Mouse (Mus musculus) heart, embryonic 12.5 days (tissue): ENCODE results near the gene Tox4. TPM values are rescaled to one million over a fixed set of nuclear protein-coding genes. Genes with fewer than 3 reads are reported as not detected.

Source experiments
- ATAC-seq: fragments of 200-750 bp; cut with Nextera tagmentation; 2 replicates; pipeline ENCODE4 v1.8.0; 2017; ENCODE audit warnings: moderate TSS enrichment, moderate library complexity; ENCODE audit not compliant: insufficient number of reproducible peaks, low FRiP score
- H3K27ac ChIP-seq: fragments of 300-500 bp; sonication (generic); 2 replicates; pipeline ENCODE4 v1.5.1; 2016; ENCODE audit warnings: mild to moderate bottlenecking, moderate library complexity; ENCODE audit not compliant: poor library complexity, severe bottlenecking
- H3K27me3 ChIP-seq: fragments of 300-500 bp; sonication (generic); replicated peaks from 2 replicates; pipeline ENCODE4 v1.6.1; 2016; ENCODE audit warnings: mild to moderate bottlenecking, moderate library complexity
- H3K36me3 ChIP-seq: fragments of 300-500 bp; sonication (generic); 2 replicates; pipeline ENCODE4 v1.6.1; 2016; ENCODE audit warnings: mild to moderate bottlenecking, moderate library complexity
- H3K4me1 ChIP-seq: fragments of 300-500 bp; sonication (generic); replicated peaks from 2 replicates; pipeline ENCODE4 v1.6.1; 2016; ENCODE audit warnings: mild to moderate bottlenecking
- H3K4me2 ChIP-seq: fragments of 300-500 bp; sonication (generic); 2 replicates; pipeline ENCODE4 v1.6.1; 2016; ENCODE audit warnings: mild to moderate bottlenecking, moderate library complexity
- H3K4me3 ChIP-seq: fragments of 300-500 bp; sonication (generic); 2 replicates; pipeline ENCODE4 v1.5.1; 2016; ENCODE audit warnings: mild to moderate bottlenecking
- H3K9ac ChIP-seq: fragments of 300-500 bp; sonication (generic); 2 replicates; pipeline ENCODE4 v1.6.1; 2016; ENCODE audit warnings: mild to moderate bottlenecking, moderate library complexity
- H3K9me3 ChIP-seq: fragments of 300-500 bp; sonication (generic); replicated peaks from 2 replicates; pipeline ENCODE4 v1.6.1; 2016; ENCODE audit warnings: mild to moderate bottlenecking, moderate library complexity
- WGBS: fragments of 180-500 bp; shearing (Covaris S2); methylation state at CpG from one replicate; pipeline ENCODE4 v1.1.7; 2016; 5-methylcytosine and 5-hydroxymethylcytosine counted together
- polyA plus RNA-seq: library from polyadenylated mRNA; unstranded; fragments of >200 nt; fragmentation: Nextera tagmentation; extraction: Ambion mirVana; gene quantifications from 2 replicates; pipeline ENCODE4 v1.2.1, GENCODE M21; 2016

Tox4 gene
- polyA plus RNA-seq, 1 experiment from 2014 or later: 35.8 TPM

DNA sequence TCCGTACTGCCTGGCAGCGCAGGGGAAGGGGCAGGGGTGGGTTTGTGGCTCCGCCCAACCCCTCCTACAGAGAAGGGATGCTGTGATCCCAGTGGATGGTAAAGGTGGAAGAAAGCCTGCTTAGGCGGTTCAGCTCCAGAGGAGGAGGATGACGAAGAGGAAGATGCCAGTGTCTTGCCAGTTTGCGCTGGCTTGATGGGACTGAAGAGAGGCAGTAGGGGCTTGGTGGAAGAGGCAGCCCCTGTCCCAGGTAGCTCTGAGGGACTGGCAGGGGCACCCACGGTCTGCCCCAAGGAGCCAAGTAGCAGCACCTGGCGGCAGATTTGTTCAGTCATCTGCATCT lies 35.8 kb downstream of the Tox4 start:
- WGBS: 39% methylated on average over 8 of the region's 8 CpGs
- no peak for ATAC-seq
- Histone ChIP-seq H3K27ac (no peak overlapping the region), H3K27me3 (no peaks in the 10 kb centered on the region), H3K36me3 (peaks cover 46% of the 10 kb centered on the region), H3K9me3 (no peaks in the 10 kb centered on the region), H3K4me3 (peak overlapping the region; percentile 66), H3K4me1 (peaks cover 34% of the 10 kb centered on the region), H3K4me2 (peak overlapping the region; percentile 88), H3K9ac (peak overlapping the region; percentile 83; the same call in 1 of the 2 replicates)

DNA sequence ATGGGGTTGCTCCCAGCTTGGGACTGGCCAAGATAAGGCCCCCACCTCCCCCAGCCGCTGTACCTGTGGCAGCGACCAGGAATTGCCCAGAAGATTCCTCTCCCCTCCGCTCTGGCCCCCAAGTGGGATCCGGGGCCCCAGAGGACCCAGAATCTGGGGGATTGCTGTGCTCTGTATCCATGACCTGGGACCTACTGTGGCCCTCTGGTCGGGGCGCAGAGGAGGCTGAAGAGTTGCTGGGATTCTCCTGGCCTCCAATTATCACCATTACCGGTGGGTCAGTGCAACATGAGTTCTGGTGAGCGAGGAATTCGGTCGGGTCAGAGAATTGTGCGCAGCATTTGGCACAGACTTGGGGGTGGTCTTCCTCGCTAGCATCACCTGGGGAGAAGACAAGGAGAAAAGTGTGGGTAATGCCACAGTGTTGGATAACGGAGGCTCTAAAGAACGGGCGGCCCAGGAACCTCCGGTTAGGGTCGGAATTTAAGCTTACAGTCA lies 36.4 kb downstream of the Tox4 start:
- Histone ChIP-seq H3K27ac (peak overlapping the region; percentile 61; the same call in 1 of the 2 replicates), H3K4me3 (peak overlapping the region; percentile 66), H3K27me3 (no peaks in the 10 kb centered on the region), H3K4me1 (peaks cover 34% of the 10 kb centered on the region), H3K9ac (peak overlapping the region; percentile 83), H3K36me3 (peaks cover 45% of the 10 kb centered on the region), H3K4me2 (peak overlapping the region; percentile 88), H3K9me3 (no peaks in the 10 kb centered on the region)
- ATAC-seq: no peak
- WGBS: 3% methylated on average over 17 of the region's 17 CpGs

DNA sequence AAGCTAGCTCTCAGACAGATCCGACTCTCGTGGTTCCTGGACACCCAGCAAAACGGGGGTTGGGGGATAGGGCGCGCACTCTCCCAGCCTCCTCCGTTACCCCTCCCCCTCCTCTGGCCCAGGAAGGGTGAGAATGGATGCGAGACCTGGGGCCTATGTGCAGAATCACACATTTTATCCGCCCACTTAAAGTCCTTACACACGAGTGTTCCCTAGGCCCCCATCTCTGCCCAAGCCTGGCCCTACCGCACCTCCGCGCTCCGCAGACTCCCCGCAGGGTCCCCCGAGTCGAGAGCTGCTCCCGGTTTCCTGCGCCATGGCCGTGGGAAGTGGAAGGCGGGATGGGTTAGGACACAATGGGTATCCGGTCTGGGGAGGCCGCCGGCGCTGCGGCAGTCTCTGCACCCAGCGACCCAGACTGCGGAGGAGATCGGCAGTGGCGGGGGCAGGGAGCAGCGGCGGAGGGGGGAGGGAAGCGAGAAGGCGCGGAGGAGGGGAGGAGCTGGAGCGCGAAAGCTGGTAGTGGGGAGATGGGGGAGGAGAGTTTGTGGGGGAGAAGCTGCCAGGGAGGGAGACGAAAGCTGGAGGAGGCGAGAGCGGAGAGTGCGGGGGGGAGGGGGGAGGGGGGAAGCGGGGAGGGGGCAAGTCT lies 37.0 kb downstream of the Tox4 start:
- peak overlapping the region; percentile 83 for H3K9ac ChIP-seq
- ATAC-seq: peak; percentile 83
- H3K4me3 ChIP-seq: peak overlapping the region; percentile 66
- H3K36me3 ChIP-seq: peaks cover 40% of the 10 kb centered on the region
- H3K27me3 ChIP-seq: no peaks in the 10 kb centered on the region
- no peaks in the 10 kb centered on the region for H3K9me3 ChIP-seq
- peak overlapping the region; percentile 88 for H3K4me2 ChIP-seq
- under 1% methylated on average over 31 of the region's 41 CpGs for WGBS
- H3K27ac ChIP-seq: peak overlapping the region; percentile 61
- peaks cover 34% of the 10 kb centered on the region for H3K4me1 ChIP-seq

DNA sequence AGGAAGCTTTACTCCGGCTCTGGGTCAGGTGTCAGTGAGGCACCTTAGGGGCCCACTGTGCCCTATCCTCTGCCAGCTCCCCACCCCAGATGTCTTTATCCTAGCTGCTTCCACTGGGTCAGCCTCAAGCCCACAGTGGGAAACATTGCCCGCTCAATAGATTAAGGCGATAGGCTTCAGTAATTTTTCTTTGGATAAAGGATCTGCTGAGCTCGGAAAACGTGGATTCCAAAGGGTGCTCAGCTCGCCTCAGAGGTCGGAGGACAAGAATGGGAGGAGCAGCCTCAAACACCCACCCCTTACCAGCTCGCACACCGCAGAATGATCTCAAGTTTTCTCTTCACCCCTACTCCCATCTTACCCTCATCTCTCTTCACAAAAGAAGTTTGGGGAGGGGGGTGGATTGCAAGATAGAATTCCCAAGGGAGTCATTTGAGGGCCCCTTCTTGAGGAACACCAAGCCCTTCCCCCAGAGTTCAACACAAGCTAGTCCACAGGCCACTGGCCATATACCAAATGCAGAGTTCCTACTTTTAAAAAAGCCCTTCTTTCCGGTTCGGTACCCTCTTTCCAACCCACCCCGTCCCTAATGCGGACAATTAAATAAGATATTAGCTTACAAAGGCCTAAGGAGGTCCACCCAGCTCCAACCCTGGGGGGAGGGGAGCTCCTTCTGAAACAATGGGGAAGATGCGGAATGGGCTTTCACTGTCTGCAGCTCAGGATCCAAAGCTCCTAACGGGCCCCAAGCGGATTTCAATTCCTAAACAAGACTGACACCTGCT lies 37.7 kb downstream of the Tox4 start:
- H3K27ac ChIP-seq: peak overlapping the region; percentile 61; the same call in 1 of the 2 replicates
- H3K36me3 ChIP-seq: peaks cover 33% of the 10 kb centered on the region
- H3K4me2 ChIP-seq: peak overlapping the region; percentile 88
- H3K4me1 ChIP-seq: peaks cover 34% of the 10 kb centered on the region
- H3K9me3 ChIP-seq: no peaks in the 10 kb centered on the region
- WGBS: 11% methylated on average over 15 of the region's 16 CpGs
- H3K9ac ChIP-seq: peak overlapping the region; percentile 83
- peak overlapping the region; percentile 66 for H3K4me3 ChIP-seq
- peak; percentile 60 for ATAC-seq
- H3K27me3 ChIP-seq: no peaks in the 10 kb centered on the region

- peaks cover 19% of the 10 kb centered on the region for H3K4me1 ChIP-seq
- no peak overlapping the region for H3K27ac ChIP-seq
- WGBS: 49% methylated on average over 6 of the region's 6 CpGs
- ATAC-seq: no peak
- no peak overlapping the region for H3K9ac ChIP-seq
- H3K4me3 ChIP-seq: no peak overlapping the region
- no peaks in the 10 kb centered on the region for H3K9me3 ChIP-seq
- H3K4me2 ChIP-seq: no peak overlapping the region
- 0 out of 2 replicates have a peak, but pooled peaks cover 3% of the 10 kb centered on the region for H3K27me3 ChIP-seq
- peaks cover 5% of the 10 kb centered on the region for H3K36me3 ChIP-seq
Measured at GRCm38 (mm10) chr14:52319361-52319760, 40.4 kb downstream of the Tox4 start.

DNA sequence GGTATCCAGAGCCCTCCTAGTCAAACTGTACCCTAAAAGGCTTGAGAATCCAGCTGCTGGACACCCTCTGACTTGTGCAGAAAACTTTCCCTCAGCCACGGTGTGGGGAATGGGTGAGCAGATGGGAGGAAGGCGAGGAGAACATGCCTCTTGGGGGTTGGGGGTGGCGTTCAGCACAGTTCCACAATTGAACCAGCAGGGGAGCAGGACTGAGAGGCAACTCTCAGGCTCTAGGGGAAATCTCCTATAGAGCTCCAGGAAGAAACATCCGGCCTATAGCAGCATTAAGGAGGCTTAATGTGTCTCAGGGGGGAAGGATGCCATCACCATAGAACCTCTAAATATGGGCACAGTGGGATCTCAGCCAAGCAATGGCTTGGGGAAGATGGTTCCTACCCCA lies 46.9 kb downstream of the Tox4 start:
- no peak overlapping the region for H3K27ac ChIP-seq
- peaks cover 50% of the 10 kb centered on the region for H3K27me3 ChIP-seq
- H3K9ac ChIP-seq: no peak overlapping the region
- ATAC-seq: no peak
- no peak overlapping the region for H3K4me2 ChIP-seq
- no peak overlapping the region for H3K4me3 ChIP-seq
- peaks cover 8% of the 10 kb centered on the region; the same call in 1 of the 2 replicates for H3K4me1 ChIP-seq
- WGBS: 13% methylated on average over 4 of the region's 4 CpGs
- no peaks in the 10 kb centered on the region for H3K36me3 ChIP-seq
- no peaks in the 10 kb centered on the region for H3K9me3 ChIP-seq

DNA sequence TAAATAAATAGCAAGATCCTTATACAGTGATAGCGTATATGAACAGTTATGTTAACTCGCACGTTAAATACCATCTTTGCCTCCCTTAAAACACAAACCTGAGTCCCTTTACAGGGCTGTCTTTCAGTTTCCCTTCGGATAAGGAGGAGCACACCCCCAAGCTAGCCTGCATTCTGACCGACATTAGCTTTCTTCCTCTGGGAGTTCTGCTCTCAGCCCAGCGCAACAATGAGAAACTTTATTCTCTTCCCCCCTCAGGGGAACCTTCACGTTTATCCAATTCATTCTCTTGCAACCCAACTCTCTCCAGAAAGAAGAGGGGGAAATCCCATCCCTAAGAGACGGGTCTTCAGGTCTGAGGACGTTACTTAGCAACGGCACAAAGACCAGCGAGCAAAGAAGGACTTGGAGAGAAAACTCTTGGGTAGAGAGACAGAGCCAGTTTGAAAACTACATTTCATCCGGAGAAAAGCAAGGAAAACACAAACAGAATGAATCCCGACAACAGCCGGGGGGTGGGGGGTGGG lies 48.5 kb downstream of the Tox4 start:
- H3K27me3 ChIP-seq: peaks cover 58% of the 10 kb centered on the region
- peak overlapping the region; percentile 61 for H3K9ac ChIP-seq
- 3% methylated on average over 14 of the region's 14 CpGs for WGBS

DNA sequence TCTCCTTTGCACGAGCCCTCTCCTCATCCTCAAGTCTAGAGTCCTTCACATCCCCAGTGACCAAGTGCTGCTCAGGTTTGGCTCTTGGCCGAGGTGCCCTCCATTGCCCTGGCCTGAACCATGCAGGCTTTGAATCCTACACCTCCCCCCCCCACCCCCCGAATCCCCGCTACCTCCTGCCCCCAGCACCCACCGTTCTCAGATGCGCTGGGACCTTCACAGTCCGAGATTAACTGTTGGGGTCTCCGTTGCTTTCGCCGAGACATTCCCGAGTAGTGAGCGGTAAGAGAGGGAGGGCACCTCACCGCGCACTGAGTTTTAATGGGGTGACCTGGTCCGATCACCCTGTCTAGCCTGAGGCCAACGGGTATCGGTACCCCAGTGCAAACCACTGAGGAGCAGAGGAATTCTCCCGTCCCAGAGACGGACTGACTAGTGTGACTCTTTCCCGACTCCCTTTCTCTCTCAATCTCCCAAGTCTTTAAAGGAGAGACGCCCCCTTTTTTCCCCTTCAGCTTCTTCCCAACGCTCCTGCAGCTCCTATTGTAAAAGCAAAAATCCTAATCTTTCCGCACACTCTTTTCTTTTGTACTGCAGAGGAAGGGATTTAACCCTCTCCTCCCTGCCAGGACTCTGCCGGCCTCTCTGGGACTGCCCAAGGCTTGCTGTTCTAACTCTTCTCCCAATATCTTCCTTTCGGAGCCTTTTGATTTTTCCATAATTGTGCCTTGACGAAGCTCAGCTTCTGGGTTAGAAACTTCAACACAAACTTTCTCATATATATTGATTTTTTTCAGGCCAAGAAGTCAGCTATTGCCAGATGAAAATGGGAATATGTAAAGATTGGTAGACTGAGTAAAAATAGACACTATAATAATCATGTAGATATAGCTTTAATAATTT lies 49.2 kb downstream of the Tox4 start, which contains the start of gene Sall2:
Gene Sall2 (minus strand): TSS at position 853 of the 903 bp plus-strand sequence.
- Histone ChIP-seq H3K9me3 (no peaks in the 10 kb centered on the region), H3K27me3 (peaks cover 55% of the 10 kb centered on the region), H3K9ac (peak within 1 kb of the TSS; percentile 61), H3K36me3 (no peaks in the 10 kb centered on the region), H3K4me2 (peak within 1 kb of the TSS; percentile 94), H3K27ac (no peak within 1 kb of the TSS), H3K4me1 (peaks cover 8% of the 10 kb centered on the region; the same call in 1 of the 2 replicates), H3K4me3 (peak within 1 kb of the TSS; percentile 56)
- WGBS: under 1% methylated on average over 26 of the region's 26 CpGs
- peak; percentile 45; the same call in 1 of the 2 replicates for ATAC-seq

More for the DNA sequence above, 48.5 kb downstream of the Tox4 start:
- H3K4me2 ChIP-seq: peak overlapping the region; percentile 94
- H3K9me3 ChIP-seq: no peaks in the 10 kb centered on the region
- H3K4me3 ChIP-seq: peak overlapping the region; percentile 56
- no peaks in the 10 kb centered on the region for H3K36me3 ChIP-seq
- no peak overlapping the region for H3K27ac ChIP-seq
- ATAC-seq: no peak
- peaks cover 8% of the 10 kb centered on the region; the same call in 1 of the 2 replicates for H3K4me1 ChIP-seq

- Histone ChIP-seq H3K27me3 (peaks cover 50% of the 10 kb centered on the region), H3K9me3 (no peaks in the 10 kb centered on the region), H3K4me3 (no peak overlapping the region), H3K36me3 (no peaks in the 10 kb centered on the region), H3K4me1 (peaks cover 8% of the 10 kb centered on the region; the same call in 1 of the 2 replicates), H3K4me2 (no peak overlapping the region), H3K9ac (no peak overlapping the region), H3K27ac (no peak overlapping the region)
- WGBS: 34% methylated on average over 4 of the region's 4 CpGs
- ATAC-seq: no peak
Measured at GRCm38 (mm10) chr14:52331069-52331750, 52.3 kb downstream of the Tox4 start.

GRCm38 (mm10) chr14:52332171-52332570 lies 53.2 kb downstream of the Tox4 start:
- Histone ChIP-seq H3K36me3 (no peaks in the 10 kb centered on the region), H3K27me3 (peaks cover 42% of the 10 kb centered on the region), H3K4me3 (no peak overlapping the region), H3K27ac (no peak overlapping the region), H3K4me1 (peaks cover 8% of the 10 kb centered on the region; the same call in 1 of the 2 replicates), H3K9me3 (no peaks in the 10 kb centered on the region), H3K4me2 (no peak overlapping the region), H3K9ac (no peak overlapping the region)
- 78% methylated on average over 2 of the region's 3 CpGs for WGBS
- ATAC-seq: no peak
